Mouse (Mus musculus) cerebellum, postnatal 25 days (tissue): Measurements from ENCODE around the gene Pmepa1.
A peak's percentile ranks its signal among the peaks of the same experiment; 100 is the strongest.

Experiments
- DNase-seq, 2 experiments: peaks; one replicate each; pipeline ENCODE4 v3.0.0; 2021; ENCODE audit warnings: mixed read lengths in 2 of 2

Pmepa1 gene

GRCm38 (mm10) chr2:173275343-173276201 is 761 bp downstream of the Pmepa1 start:
- DNase-seq = peak; percentile 34 to 53

- no peak for DNase-seq
Observed at GRCm38 (mm10) chr2:173274428-173275342, 1.6 kb downstream of the Pmepa1 start.

GRCm38 (mm10) chr2:173273885-173274284 is 2.4 kb downstream of the Pmepa1 start:
- DNase-seq = no peak

GRCm38 (mm10) chr2:173272354-173272900 is 3.9 kb downstream of the Pmepa1 start:
- DNase-seq = no peak

GRCm38 (mm10) chr2:173271541-173271940 is 4.8 kb downstream of the Pmepa1 start:
- no peak for DNase-seq

- no peak for DNase-seq
Observed at GRCm38 (mm10) chr2:173270601-173271248, 5.6 kb downstream of the Pmepa1 start.

- DNase-seq = no peak
Observed at GRCm38 (mm10) chr2:173270196-173270595, 6.1 kb downstream of the Pmepa1 start.

GRCm38 (mm10) chr2:173267562-173267961 is 8.8 kb downstream of the Pmepa1 start:
- DNase-seq = no peak

- no peak for DNase-seq
Observed at GRCm38 (mm10) chr2:173266349-173267112, 9.8 kb downstream of the Pmepa1 start.

GRCm38 (mm10) chr2:173265468-173266265 is 10.7 kb downstream of the Pmepa1 start:
- no peak for DNase-seq

- DNase-seq = peak in 1 of 2 experiments; percentile 46
Observed at GRCm38 (mm10) chr2:173264467-173265128, 11.7 kb downstream of the Pmepa1 start.

GRCm38 (mm10) chr2:173263636-173264330 is 12.6 kb downstream of the Pmepa1 start:
- DNase-seq = no peak

- DNase-seq = peak; percentile 19 to 39
Observed at GRCm38 (mm10) chr2:173261497-173261896, 14.8 kb downstream of the Pmepa1 start.

- no peak for DNase-seq
Observed at GRCm38 (mm10) chr2:173258459-173259091, 17.8 kb downstream of the Pmepa1 start.

- DNase-seq = peak; percentile 63 to 78
Observed at GRCm38 (mm10) chr2:173257610-173258009, 18.7 kb downstream of the Pmepa1 start.

GRCm38 (mm10) chr2:173256552-173256949 is 19.8 kb downstream of the Pmepa1 start:
- no peak for DNase-seq

GRCm38 (mm10) chr2:173255810-173256551 is 20.4 kb downstream of the Pmepa1 start:
- no peak for DNase-seq
